8 mouse cellular contexts compared by ENCODE assay signal in the genomic region with DNA sequence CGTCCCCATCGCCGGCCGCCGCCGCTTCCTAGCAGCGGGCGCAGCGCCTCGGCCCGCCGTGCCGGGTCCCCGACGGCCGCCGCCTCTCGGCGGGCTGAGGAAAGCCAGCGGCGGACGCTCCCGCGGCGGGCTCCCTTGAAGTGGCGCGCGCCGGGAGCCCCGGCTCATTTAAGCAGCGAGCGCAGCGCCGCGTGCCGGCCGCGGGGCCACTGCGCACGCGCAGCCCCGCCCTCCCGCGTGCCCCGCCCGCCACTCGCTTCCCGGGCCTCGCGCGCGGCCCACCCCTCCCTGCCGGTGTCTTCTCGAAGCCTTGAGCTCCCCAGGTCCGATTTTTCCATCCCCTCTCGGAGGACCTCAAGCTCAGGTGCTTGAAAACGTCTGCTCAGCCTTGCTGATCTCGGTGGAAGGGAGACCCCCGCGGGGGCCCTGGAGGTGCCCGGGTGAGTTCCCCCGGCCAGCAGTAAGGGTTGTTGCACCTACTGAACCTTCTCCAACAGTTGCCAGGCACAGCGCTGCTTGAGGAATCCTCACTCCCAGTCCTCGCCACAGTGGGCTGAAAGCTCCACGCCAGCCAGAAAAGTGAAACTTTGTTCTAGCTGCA. TPM values are rescaled to one million over a fixed set of nuclear protein-coding genes. Genes with fewer than 3 reads are reported as not detected.
DNase-seq lines count a peak whose midpoint lies in the region; ATAC-seq and TF ChIP-seq lines count a peak whose summit lies in the region.

Neto2 (minus strand) TSS at position 174 of the 601 bp plus-strand sequence.

- DNase-seq in cerebellum, adult 11 months, result peak; percentile 81
- DNase-seq in forebrain, embryonic 14.5 days (ENCODE audit: low spot score), result peak; percentile 92
- DNase-seq in heart, postnatal 36 days, result peak; percentile 66 to 73
- DNase-seq in layer of hippocampus, adult 2 months (ENCODE audit: low spot score in 2 of 2), result peak; percentile 52 to 78
- peak; percentile 48 for DNase-seq in lung, adult 2 months
- DNase-seq in testis, postnatal 14 days (ENCODE audit: low spot score), result peak; percentile 86

- peak within 1 kb of the TSS; percentile 97 for H3K9ac ChIP-seq in forebrain, embryonic 14.5 days (ENCODE audit: low read length)

- peak within 1 kb of the TSS; percentile 64 for H3K4me2 ChIP-seq in forebrain, embryonic 14.5 days (ENCODE audit: low read length)

- H3K27me3 ChIP-seq in forebrain, embryonic 14.5 days (replicated peaks; ENCODE audit: control insufficient read depth, insufficient read depth, low read length), result no peaks in the 10 kb centered on the region

- peak; percentile 70 for ATAC-seq in CD4-positive, CD25-positive, alpha-beta regulatory T cell, adult 4 months
- ATAC-seq in forebrain, embryonic 14.5 days, result peak; percentile 90
- ATAC-seq in neutrophil, adult 5-6 weeks (ENCODE audit: extremely low read depth, insufficient number of reproducible peaks, low FRiP score, poor library complexity, severe bottlenecking), result peak; percentile 31

- TF ChIP-seq CTCF in layer of hippocampus, adult 2 months (conservative IDR thresholded peaks at IDR 0.05), result no peak
- TF ChIP-seq CTCF in lung, adult 2 months (IDR thresholded peaks at IDR 0.05; ENCODE audit: insufficient read depth, low read length), result no peak

- H3K36me3 ChIP-seq in forebrain, embryonic 14.5 days (ENCODE audit: control insufficient read depth, insufficient read depth, low read length), result no peaks in the 10 kb centered on the region

- H3K9me3 ChIP-seq in forebrain, embryonic 14.5 days (replicated peaks; ENCODE audit: control insufficient read depth, low read length), result no peaks in the 10 kb centered on the region

- TF ChIP-seq POLR2A in lung, adult 2 months (IDR thresholded peaks at IDR 0.05; ENCODE audit: borderline replicate concordance, extremely low read depth, low read depth, low read length), result no peak

- 0 out of 2 replicates have a peak, but pooled peaks cover 2% of the 10 kb centered on the region for H3K4me1 ChIP-seq in forebrain, embryonic 14.5 days (ENCODE audit: control insufficient read depth, insufficient read depth, low read length)
- no peaks in the 10 kb centered on the region for H3K4me1 ChIP-seq in lung, adult 2 months (ENCODE audit: control insufficient read depth, insufficient read depth, low read length)

- peak within 1 kb of the TSS; percentile 73 for H3K4me3 ChIP-seq in forebrain, embryonic 14.5 days (ENCODE audit: low read depth, low read length)
- peak within 1 kb of the TSS; percentile 68 for H3K4me3 ChIP-seq in layer of hippocampus, adult 2 months
- peak within 1 kb of the TSS; percentile 56 for H3K4me3 ChIP-seq in lung, adult 2 months (replicated peaks; ENCODE audit: extremely low read depth, low read depth, low read length)

- H3K27ac ChIP-seq in forebrain, embryonic 14.5 days (ENCODE audit: low read depth, low read length), result peak within 1 kb of the TSS; percentile 97
- peak within 1 kb of the TSS; percentile 83 for H3K27ac ChIP-seq in layer of hippocampus, adult 2 months

- intact Hi-C loops in heart, postnatal 36 days (cut with DNase I), result loop anchor here (1.0 to 10.0 kb wide), 3 partner anchors 141 to 1204 kb away; partner anchors contain the start of genes Itfg1 and Phkb

- 6% methylated on average over 55 of the region's 65 CpGs for WGBS in forebrain, embryonic 14.5 days
- WGBS in lung, adult 2 months, result 4% methylated on average over 65 of the region's 65 CpGs

RNA-seq across cellular contexts. Expression of gene Neto2, which starts in this region (rescaled TPM):
- under 1 TPM in 1 of 2 experiments, not detected in 1; 0.34 TPM for polyA plus RNA-seq in CD4-positive, CD25-positive, alpha-beta regulatory T cell, adult 4 months (2017; shearing (Covaris generic))
- polyA plus RNA-seq in forebrain, embryonic 14.5 days (2014; fragmentation: Nextera tagmentation; extraction: Ambion mirVana), result 72.1 and 92.3 TPM in 2 replicates
- 1 to 10 TPM; 1.2 to 1.3 TPM for total RNA-seq in heart, postnatal 36 days (2021)
- total RNA-seq in layer of hippocampus, adult 2 months (2021), result 10 to 100 TPM; 38.8 to 44.3 TPM
- 0.42 and 0.67 TPM in 2 replicates for polyA plus RNA-seq in lung, adult 2 months (2012; rRNA removed)
- total RNA-seq in neutrophil, adult 5-6 weeks (2017), result 0.70 and 0.74 TPM in 2 replicates

Comparison
In these comparisons a context has a peak if more than half of its experiments do, and no peak if none do; other contexts are left out.
1. Peak in every context shown above with its lines: DNase-seq, ATAC-seq, H3K4me3 ChIP-seq and H3K27ac ChIP-seq.
2. RNA of gene Neto2 (total RNA-seq): 38.8 to 44.3 TPM in layer of hippocampus, adult 2 months; 1.2 to 1.3 TPM in heart, postnatal 36 days and 0.70 to 0.74 TPM in neutrophil, adult 5-6 weeks; every median in the first group is over 10 times any median in the second.
3. RNA of gene Neto2 (polyA plus RNA-seq): 72.1 to 92.3 TPM in forebrain, embryonic 14.5 days; 0.42 to 0.67 TPM in lung, adult 2 months and 0.34 TPM in CD4-positive, CD25-positive, alpha-beta regulatory T cell, adult 4 months; every median in the first group is over 10 times any median in the second.
4. Peak in ATAC-seq in CD4-positive, CD25-positive, alpha-beta regulatory T cell, adult 4 months; RNA of the gene not detected or under 1 TPM.
5. Peak in DNase-seq and H3K4me3 ChIP-seq in lung, adult 2 months; RNA of the gene not detected or under 1 TPM.
6. Peak in ATAC-seq in neutrophil, adult 5-6 weeks; RNA of the gene not detected or under 1 TPM.
7. ATAC-seq: peak in every context shown above with its lines; median percentile 90 in forebrain, embryonic 14.5 days; 70 in CD4-positive, CD25-positive, alpha-beta regulatory T cell, adult 4 months; 31 in neutrophil, adult 5-6 weeks.